Mouse (Mus musculus) erythroid progenitor cell, adult 5-6 weeks (primary cell): ENCODE measurements around the gene Gbx1. TPM values are rescaled to one million over a fixed set of nuclear protein-coding genes. Genes with fewer than 3 reads are reported as not detected.

Experiments
- ATAC-seq: replicated peaks from 2 replicates; pipeline ENCODE4 v1.8.0; 2016; ENCODE audit warnings: moderate number of reproducible peaks, mild to moderate bottlenecking, moderate TSS enrichment, inconsistent platforms; ENCODE audit not compliant: poor library complexity, low FRiP score, severe bottlenecking
- total RNA-seq, 2 experiments: library from RNA; stranded (forward) in 1 of 2; stranded (reverse) in 1 of 2; fragments of 150-400 nt in 1 of 2; fragments of 186-747, 209-891 nt in 1 of 2; gene quantifications; 2 replicates each; pipeline versions ENCODE4 v1.2.3 to v1.2.4; 2015 to 2017; ENCODE audit warnings: low replicate concordance in 2 of 2

Gbx1 gene
- total RNA-seq, 2 experiments from 2014 or later = not detected

DNA sequence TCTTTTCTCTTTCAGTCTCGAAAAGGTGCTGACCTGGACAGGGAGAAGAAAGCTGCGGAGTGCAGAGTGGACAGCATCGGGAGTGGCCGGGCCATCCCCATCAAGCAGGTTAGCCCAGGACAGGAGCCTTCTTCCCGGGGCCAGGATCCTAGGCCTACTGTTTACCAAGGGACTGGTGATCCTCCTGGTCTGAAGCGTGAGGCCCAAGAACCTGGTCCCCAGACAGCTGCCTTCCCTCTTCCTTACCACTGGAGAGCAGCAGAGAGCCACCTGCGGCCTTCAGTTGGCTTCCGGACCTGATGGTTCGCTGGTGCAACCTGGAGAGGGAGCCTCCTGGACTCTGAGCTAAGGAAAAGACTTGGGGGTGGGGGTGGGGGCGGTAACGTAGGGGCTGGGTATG is 43.7 kb downstream of the Gbx1 start:
- ATAC-seq = no peak

DNA sequence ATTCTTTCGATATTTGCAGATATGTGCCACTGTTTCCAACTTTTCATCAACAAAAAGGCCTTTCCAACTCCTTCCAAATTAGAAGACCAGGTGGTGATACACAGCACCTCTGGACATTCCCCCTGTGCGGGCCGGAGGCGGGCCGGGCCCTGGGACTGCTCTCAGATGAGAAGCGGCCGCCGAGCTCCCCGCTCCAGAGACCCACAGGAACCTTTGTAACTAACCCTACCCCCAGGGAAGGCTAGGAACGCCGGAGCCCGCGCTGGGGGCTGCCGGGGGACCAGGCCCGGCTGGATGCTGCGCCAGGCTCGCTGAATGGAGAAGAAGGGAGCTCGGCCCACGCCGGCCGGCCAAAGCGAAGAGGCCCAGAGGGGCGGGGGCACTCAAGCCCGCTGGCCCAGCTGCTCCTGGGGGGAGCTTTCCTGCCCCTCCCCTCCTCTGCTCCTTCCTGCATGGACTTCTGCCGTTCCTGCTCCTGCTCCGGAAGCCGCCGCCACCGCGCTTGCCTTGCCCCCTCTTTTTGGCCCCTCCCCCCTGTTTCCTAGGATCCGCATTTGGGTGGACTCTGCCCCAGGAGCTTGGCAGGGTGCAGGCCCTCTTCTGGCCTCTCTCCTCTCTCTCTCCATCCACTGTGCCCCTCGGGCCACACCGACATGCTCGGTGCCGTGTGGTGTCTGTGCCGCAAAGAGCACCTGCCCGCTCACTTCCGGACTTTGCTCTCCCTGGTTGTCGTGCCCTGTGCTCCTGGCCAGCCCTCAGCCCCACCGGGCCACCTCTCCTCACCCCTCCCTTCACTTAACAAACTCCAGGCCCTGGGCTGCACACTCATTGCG is 44.5 kb downstream of the Gbx1 start:
- no peak for ATAC-seq

DNA sequence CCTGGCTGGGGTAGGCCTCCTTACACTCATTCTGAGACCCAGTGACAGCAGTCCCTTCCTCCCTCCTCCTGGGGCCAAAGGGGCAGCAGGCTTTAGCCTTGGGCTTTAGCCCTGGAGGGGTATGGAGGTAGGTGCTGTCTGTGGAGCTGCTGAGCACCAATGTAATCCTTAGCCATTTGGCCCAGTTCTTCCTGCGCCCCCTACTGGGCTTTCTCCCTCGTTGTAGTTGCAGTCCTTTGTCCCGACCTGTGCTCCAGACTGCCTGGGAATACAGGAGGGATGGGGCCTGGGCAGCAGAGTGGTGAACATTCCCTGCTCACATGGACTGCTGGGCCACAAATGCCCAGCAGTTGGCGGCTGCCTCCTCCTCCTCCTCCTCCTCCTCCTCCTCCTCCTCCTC is 45.4 kb downstream of the Gbx1 start:
- ATAC-seq = no peak

DNA sequence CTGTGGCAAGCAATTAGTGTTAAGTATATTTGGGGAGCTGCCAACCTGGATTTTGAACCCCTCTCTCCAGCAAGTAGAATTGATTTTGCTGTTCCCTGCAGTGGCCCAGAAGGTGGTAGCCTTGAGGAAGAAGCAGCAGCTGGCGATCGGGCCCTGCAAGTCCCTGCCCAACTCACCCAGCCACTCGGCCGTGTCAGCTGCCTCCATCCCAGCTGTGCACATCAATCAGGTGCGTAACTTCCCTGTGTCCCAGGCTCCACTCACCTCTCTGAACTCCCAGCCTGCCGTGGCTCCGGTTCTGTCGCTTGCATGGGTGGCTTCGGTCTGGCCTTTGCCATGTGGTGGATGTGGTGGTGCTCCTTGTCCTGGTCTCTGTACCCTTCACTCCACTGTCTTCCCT is 49.1 kb downstream of the Gbx1 start:
- ATAC-seq = no peak

DNA sequence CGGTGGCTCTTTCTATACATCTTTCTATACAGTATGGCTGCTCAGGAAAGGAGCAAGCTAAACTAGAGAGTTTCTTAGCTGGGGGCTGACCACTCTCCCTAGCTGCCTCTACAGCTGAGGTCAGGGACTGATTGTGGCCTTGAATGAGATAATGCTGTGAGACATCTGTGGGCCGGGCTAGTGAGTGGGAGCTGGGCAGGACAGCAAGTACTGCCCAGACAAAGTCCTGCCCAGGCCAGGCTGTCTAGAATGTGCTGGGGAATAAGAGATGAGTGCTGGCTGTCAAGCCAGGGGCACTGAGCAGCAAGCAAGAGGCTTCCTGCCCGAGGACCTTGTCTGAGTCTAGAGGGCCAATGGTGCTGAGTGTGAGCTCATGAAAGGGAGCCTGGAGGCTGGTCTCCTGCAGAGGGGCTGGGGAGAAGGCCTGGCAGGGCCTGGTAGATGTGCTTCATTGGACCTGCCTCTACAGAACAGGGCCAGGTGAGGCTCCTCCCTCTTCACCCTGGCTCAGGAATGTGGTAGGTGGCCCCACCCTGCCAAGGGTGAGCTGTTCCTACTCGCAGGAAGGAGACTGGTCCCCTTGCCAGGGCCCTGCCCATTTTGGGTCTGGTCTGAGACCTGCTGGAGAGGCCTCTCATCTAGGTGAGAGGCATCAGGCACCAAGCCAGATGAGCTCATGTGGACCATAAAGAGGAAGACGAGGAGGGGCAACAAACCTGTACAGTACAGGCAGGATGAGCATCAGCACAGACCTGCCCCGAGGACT is 51.3 kb downstream of the Gbx1 start:
- ATAC-seq = no peak

DNA sequence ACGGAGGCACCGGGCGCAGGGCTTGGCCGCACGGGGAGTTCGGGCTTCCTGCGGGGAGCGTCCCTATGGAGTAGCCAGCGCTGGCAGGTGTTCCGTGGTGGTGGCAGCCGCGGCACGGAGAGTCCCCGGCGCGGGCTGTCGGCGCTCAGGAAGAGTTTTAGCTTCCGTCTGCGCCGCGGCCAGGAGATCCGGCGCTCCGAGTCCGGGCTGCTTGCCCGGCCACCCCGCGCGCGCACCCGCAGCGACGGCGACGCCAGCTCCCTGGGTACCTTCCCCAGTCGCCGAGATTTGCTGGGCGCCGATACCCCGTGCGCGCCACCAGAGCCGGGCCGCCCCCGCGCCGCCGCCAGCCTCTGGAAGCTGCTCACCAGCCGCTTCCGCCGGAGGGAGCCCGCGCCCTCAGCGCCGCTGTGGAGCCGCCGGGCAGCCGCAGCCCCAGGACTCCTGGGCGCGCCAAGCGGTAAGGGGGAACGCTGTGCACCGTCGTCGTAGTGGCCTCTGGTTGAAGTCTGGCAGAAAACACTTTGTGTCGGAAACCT is 52.2 kb downstream of the Gbx1 start:
- ATAC-seq = no peak

DNA sequence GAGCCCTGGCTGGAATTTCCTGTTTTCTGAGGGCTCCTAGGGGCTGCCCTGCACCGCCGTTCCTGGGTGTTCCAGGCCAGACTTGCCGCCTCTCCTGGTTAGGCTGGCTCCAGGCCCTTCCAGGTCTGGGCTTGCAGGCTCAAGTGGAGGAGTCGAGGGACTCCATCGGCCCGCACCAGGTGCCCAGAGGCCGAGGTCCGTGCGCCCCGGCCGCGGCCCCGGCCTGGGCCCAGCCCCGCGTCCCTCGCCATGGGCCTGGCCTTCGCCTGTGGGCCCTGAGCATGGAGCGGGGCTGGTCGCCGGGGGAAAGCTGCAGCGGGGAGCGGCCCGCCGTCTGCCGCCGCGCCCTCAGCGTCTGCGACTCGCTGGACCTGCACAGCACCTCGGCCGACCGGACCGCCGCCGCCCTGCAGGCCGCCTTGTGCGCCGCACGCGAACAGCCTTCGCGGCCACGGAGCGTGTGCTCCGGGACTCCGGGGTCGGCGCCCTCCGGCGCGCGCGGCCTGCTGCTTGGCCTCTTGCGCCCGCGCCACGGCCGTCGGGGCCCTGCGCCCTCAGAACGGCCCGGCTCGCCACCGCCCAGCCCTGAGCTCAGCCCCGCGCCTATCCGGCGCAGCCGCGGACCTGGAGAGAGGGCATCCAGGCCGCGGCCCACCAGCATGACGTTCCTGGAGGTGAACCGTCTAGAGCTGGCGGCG is 52.8 kb downstream of the Gbx1 start:
- ATAC-seq = no peak

DNA sequence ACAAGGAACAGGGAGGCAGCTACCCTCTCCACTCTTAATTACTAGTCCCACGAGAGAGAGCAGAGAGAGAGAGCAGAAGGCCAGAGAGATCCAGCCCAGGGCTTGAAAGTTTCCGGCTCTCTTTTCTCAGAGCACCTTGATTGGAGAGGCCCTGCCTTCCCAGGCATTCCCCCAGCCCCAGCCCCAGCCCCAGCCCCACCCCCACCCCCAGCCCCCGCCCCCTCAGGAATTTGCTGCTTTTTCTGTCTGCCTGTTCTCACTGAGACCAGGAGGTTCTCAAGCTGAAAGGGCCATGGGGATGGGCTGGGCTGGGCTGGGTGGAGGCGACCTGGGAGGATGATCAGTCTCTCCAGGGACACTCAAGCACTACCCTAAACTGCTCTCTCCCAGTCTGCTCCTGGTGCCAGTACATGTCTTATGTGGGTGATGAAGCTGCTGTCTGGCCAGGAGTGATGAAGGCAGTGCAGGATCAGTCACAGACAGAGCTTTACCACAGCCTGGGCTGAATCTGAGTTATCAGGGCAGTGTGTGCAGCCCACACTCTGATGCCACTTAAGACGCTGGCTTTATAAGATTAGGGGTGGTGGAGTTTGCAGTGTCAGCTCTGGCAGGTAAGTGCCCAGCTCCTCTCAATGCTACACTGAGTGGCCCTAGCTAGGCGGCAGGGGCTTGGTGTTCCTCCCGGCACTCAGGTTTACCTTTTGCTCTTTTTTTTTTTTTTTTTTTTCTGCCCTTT is 54.0 kb downstream of the Gbx1 start:
- ATAC-seq = no peak

DNA sequence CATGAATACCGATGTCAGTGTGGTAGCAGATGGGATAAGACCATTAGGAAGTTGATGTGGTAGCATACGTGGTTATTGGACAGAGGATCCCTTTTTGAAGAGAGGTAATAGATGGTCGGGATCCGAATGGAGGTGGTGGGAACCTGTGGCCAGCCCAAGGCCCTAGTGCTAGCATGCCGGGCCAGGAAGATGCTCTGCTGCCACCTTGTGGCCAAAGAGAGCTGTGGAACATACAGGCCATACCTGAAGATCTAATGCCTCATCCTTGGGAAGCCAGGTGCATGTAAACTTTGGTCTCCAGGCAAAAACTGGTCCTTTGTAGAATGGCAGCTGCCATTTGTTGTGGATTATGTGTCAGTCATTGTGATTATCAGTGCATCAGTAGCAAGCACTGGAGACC is 56.4 kb downstream of the Gbx1 start:
- ATAC-seq = peak; percentile 83

DNA sequence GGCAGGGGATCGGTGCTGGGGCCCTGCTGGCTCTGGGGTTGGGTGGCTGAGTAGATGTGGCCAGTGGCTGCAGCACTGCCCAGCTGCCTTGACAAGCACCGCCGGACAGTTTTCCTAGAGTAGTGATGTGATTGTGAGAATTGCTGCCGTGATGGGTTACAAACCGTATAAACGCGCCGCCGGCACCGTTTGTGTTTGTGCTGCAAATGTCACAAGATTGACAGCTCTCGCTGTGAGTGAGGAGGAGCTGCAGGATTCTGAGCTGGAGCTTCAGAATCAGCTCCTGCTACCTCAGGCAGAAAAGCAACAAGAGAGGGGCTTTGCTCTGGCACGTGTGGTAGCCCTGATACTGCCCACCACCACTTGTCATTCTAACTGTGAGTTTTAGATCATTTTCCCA is 60.2 kb downstream of the Gbx1 start:
- no peak for ATAC-seq

DNA sequence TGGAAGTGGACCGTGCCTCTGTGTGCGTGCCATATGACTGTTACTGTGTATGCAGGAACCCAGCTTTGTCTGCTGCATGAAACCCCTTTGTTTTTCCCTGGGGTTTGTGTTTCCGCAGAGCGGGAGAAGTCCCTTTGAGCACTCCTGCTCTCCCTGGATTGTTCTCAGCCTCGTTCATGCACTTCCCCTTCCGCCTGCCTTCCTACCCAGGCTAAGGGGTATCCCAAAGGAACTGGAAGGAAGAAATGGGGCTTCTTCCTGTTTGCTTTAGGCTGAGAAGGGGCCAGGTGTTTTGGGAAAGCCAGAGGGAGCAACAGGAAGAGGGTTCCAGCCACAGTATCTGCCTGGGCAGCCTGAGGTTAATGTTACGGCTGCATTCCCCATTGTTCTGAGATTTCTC is 71.4 kb downstream of the Gbx1 start:
- ATAC-seq = no peak

DNA sequence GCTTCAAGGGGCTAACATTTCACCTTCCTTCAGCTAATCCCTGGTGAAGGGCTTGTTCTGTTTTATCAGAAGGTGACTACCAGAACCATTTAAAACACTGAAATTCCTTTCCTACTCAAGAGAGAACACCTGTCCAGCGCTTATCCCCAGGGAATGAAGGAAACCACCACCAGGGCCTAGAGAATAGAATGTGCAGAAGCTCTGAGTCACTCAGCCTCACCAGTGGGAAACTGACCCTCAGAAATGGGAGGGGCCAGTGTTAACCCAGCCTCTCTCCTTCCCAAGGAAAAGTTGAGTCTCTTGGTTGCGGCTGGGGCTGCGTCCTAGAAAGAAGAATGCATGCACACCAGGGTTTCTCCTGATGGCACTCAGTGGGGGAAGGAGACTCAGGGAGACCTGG is 71.9 kb downstream of the Gbx1 start:
- ATAC-seq = no peak

DNA sequence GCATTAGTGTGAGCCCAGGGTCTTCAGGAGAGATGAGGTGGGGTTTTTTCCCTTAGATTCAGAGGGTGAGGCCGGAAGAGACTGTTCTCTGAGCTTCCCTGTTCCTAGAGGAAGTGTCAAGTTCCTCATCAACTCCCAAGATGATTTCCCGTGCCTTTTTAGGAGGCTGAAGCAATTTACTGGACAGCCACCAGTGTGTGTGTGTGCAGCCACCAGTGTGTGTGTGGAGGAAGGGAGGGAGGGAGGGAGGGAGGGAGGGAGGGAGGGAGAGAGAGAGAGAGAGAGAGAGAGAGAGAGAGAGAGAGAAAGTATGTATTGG is 73.1 kb downstream of the Gbx1 start:
- ATAC-seq = no peak

DNA sequence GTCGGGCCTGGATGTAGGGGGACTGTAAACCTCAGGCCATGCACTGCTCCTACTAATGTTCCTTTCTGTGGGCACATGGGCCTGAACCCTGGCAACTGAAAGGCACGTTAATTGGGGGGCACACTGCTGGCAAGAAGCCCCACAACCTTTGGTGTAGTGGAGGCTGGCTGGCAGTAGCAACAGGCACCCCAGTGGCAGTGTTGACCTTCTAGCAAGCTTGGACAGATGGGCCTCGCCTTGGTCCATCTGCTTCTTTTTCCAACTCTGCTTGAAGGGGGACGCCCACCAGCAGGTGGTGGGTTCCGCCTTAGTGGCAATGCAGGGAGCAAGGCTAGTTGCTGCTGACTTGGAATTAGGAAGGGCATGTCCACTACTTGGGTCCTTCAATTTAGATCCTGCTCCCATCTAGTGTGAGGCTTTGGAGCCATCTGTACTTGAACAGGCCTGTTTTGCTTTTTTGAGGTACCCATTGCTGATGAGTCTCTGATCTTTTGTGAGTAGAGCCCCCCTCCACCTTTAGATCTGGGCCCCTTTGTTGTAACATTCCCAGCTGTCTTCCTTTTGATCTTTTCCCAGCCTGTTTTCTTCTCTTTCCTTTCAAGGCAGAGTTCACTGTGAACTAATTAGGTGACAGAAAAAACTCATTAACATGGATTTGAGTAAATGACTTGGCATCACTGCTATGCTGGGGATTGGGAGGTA is 73.6 kb downstream of the Gbx1 start:
- no peak for ATAC-seq

Other genes with a start within 250 kb of the Gbx1 start
- gene Kcnh2, start 175.6 kb downstream of the Gbx1 start, total RNA-seq (2015; ENCODE audit: low replicate concordance) = not detected in 2 replicates
- gene Kcnh2, start 175.6 kb downstream of the Gbx1 start, total RNA-seq (2017; ENCODE audit: low replicate concordance) = not detected in 2 replicates
- gene Nos3, start 162.4 kb downstream of the Gbx1 start, total RNA-seq (2015; ENCODE audit: low replicate concordance) = not detected in 2 replicates
- gene Nos3, start 162.4 kb downstream of the Gbx1 start, total RNA-seq (2017; ENCODE audit: low replicate concordance) = not detected in 2 replicates
- gene Atg9b, start 135.1 kb downstream of the Gbx1 start, total RNA-seq (2015; ENCODE audit: low replicate concordance) = not detected in 2 replicates
- not detected in 2 replicates for gene Atg9b, start 135.1 kb downstream of the Gbx1 start, total RNA-seq (2017; ENCODE audit: low replicate concordance)
- 11.9 TPM in 1 of 2 replicates, not detected in the other for gene Abcb8, start 133.5 kb downstream of the Gbx1 start, total RNA-seq (2015; ENCODE audit: low replicate concordance)
- gene Abcb8, start 133.5 kb downstream of the Gbx1 start, total RNA-seq (2017; ENCODE audit: low replicate concordance) = 1.7 and 8.0 TPM in 2 replicates
- not detected in 2 replicates for gene Asic3, start 113.8 kb downstream of the Gbx1 start, total RNA-seq (2015; ENCODE audit: low replicate concordance)
- gene Asic3, start 113.8 kb downstream of the Gbx1 start, total RNA-seq (2017; ENCODE audit: low replicate concordance) = not detected in 2 replicates
- gene Cdk5, start 103.7 kb downstream of the Gbx1 start, total RNA-seq (2015; ENCODE audit: low replicate concordance) = 6.3 and 10.8 TPM in 2 replicates
- 1.7 and 3.7 TPM in 2 replicates for gene Cdk5, start 103.7 kb downstream of the Gbx1 start, total RNA-seq (2017; ENCODE audit: low replicate concordance)
- 16.6 and 44.4 TPM in 2 replicates for gene Slc4a2, start 103.4 kb downstream of the Gbx1 start, total RNA-seq (2015; ENCODE audit: low replicate concordance)
- gene Slc4a2, start 103.4 kb downstream of the Gbx1 start, total RNA-seq (2017; ENCODE audit: low replicate concordance) = 14.1 and 50.6 TPM in 2 replicates
- 37.1 and 78.4 TPM in 2 replicates for gene Fastk, start 81.9 kb downstream of the Gbx1 start, total RNA-seq (2015; ENCODE audit: low replicate concordance)
- gene Fastk, start 81.9 kb downstream of the Gbx1 start, total RNA-seq (2017; ENCODE audit: low replicate concordance) = 15.8 and 32.3 TPM in 2 replicates
- 5.4 TPM in 1 of 2 replicates, not detected in the other for gene Tmub1, start 79.3 kb downstream of the Gbx1 start, total RNA-seq (2015; ENCODE audit: low replicate concordance)
- 0.64 and 12.8 TPM in 2 replicates for gene Tmub1, start 79.3 kb downstream of the Gbx1 start, total RNA-seq (2017; ENCODE audit: low replicate concordance)
- 9.6 and 10.5 TPM in 2 replicates for gene Agap3, start 75.0 kb downstream of the Gbx1 start, total RNA-seq (2015; ENCODE audit: low replicate concordance)
- 14.1 and 23.0 TPM in 2 replicates for gene Agap3, start 75.0 kb downstream of the Gbx1 start, total RNA-seq (2017; ENCODE audit: low replicate concordance)
- not detected in 2 replicates for gene Asb10, start 13.8 kb upstream of the Gbx1 start, total RNA-seq (2015; ENCODE audit: low replicate concordance)
- gene Asb10, start 13.8 kb upstream of the Gbx1 start, total RNA-seq (2017; ENCODE audit: low replicate concordance) = not detected in 2 replicates
- gene 4931409K22Rik, start 29.6 kb upstream of the Gbx1 start, total RNA-seq (2015; ENCODE audit: low replicate concordance) = not detected in 2 replicates
- gene 4931409K22Rik, start 29.6 kb upstream of the Gbx1 start, total RNA-seq (2017; ENCODE audit: low replicate concordance) = not detected in 2 replicates
- gene Abcf2, start 50.3 kb upstream of the Gbx1 start, total RNA-seq (2015; ENCODE audit: low replicate concordance) = 14.7 and 18.0 TPM in 2 replicates
- 13.7 and 18.1 TPM in 2 replicates for gene Abcf2, start 50.3 kb upstream of the Gbx1 start, total RNA-seq (2017; ENCODE audit: low replicate concordance)
- gene Chpf2, start 59.5 kb upstream of the Gbx1 start, total RNA-seq (2015; ENCODE audit: low replicate concordance) = 5.9 and 10.5 TPM in 2 replicates
- gene Chpf2, start 59.5 kb upstream of the Gbx1 start, total RNA-seq (2017; ENCODE audit: low replicate concordance) = 5.5 and 11.9 TPM in 2 replicates
- gene Smarcd3, start 97.2 kb upstream of the Gbx1 start, total RNA-seq (2015; ENCODE audit: low replicate concordance) = not detected in 2 replicates
- not detected in 2 replicates for gene Smarcd3, start 97.2 kb upstream of the Gbx1 start, total RNA-seq (2017; ENCODE audit: low replicate concordance)
- gene Nub1, start 158.3 kb upstream of the Gbx1 start, total RNA-seq (2015; ENCODE audit: low replicate concordance) = 25.2 and 25.6 TPM in 2 replicates
- gene Nub1, start 158.3 kb upstream of the Gbx1 start, total RNA-seq (2017; ENCODE audit: low replicate concordance) = 24.0 and 29.8 TPM in 2 replicates
- not detected in 2 replicates for gene Wdr86, start 203.5 kb upstream of the Gbx1 start, total RNA-seq (2015; ENCODE audit: low replicate concordance)
- gene Wdr86, start 203.5 kb upstream of the Gbx1 start, total RNA-seq (2017; ENCODE audit: low replicate concordance) = 5.4 TPM in 1 of 2 replicates, not detected in the other
- gene Crygn, start 230.8 kb upstream of the Gbx1 start, total RNA-seq (2015; ENCODE audit: low replicate concordance) = 21.8 TPM in 1 of 2 replicates, not detected in the other
- gene Crygn, start 230.8 kb upstream of the Gbx1 start, total RNA-seq (2017; ENCODE audit: low replicate concordance) = not detected in 2 replicates